Mouse (Mus musculus) hindlimb bud, embryonic 11.5 days (tissue): Measurements from ENCODE around the gene Vmn2r11.
"Not testable (repeated sequence)": the region's sequence is repeated elsewhere in the genome, so short reads cannot be mapped to it uniquely, and the experiment has no call there.

Source experiments
- DNase-seq: peaks from one replicate; pipeline ENCODE4 v3.0.0-alpha.2; 2012; ENCODE audit warnings: low read depth, low spot score; ENCODE audit errors: extremely low spot score

The Vmn2r11 gene

DNA sequence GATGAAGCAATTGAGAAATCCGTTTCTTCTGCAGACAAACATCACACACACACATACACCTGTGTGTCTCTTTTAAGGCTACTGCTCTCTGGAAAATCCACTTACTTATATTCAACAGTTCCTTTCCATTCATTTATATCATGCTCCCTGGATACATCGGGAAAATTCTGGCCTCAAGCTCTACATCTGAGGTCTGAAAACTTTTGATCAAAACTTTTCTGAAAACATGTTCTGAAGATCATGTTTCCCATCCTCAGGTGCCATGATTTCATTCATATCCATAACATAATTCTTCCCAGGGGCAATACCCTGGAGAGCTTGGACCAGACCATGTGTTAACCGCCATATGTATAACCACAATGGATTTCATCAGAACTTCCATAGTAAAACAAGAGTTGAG is at the start of gene Vmn2r11:
TSS of gene Vmn2r11 (minus strand) at position 101 of the 400 bp plus-strand sequence.
- DNase-seq: not testable (repeated sequence)

DNA sequence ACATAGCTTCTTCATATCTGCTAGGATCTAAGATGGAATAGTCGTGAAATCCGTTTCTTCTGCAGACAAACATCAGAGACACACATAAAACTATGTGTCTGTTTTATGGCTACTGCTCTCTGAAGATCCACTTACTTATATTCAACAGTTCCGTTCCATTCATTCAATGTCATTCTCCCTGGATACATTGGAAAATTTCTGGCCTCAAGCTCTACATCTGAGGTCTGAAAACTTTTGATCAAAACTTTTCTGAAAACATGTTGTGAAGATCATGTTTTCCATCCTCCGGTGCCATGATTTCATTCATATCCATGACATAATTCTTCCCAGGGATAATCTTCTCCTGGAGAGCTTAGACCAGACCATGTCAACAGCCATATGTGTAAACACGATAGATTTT is 38.5 kb upstream of the Vmn2r11 start, which contains the start of gene Vmn2r12:
TSS of gene Vmn2r12 (minus strand) at position 101 of the 400 bp plus-strand sequence.
- not testable (repeated sequence) for DNase-seq

DNA sequence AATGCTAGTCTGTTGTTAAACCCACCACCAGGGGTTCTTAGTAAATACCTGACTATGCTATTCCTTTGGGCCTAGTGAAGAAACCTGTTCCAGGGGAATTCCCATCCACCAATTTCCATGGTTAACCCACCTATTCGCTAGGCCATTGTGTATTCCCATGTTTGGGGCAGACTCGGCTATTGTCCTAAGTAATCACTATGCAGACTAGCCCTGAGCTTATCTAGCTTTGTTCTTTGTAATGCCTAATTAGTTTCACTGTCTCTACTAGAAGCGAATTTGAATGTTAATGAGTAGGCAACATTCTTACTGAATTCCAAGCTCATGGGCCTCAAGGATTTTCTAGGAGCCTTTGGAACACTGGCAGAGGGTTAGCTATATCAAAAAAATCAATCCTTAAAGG is 37.1 kb upstream of the Vmn2r11 start:
- not testable (repeated sequence) for DNase-seq

DNA sequence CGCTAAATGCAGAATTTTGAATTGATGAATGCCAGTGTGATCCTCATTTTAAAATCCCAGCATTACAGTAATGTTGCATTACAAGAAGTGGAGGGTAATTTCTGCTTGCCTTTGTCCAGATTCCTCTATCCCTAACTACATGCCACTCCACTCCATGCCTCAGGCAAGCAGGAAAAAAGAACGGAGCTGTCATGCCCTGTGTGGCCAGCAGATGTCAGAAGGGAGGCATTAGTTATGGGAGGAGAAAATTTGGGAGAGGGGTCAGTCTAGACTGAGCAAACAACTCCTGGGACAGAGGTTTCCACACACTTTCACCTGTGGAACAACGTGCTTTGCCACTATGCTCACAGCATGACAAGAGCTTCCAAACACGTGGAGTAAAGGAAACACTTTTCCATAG is 12.6 kb upstream of the Vmn2r11 start:
- not testable (repeated sequence) for DNase-seq

DNA sequence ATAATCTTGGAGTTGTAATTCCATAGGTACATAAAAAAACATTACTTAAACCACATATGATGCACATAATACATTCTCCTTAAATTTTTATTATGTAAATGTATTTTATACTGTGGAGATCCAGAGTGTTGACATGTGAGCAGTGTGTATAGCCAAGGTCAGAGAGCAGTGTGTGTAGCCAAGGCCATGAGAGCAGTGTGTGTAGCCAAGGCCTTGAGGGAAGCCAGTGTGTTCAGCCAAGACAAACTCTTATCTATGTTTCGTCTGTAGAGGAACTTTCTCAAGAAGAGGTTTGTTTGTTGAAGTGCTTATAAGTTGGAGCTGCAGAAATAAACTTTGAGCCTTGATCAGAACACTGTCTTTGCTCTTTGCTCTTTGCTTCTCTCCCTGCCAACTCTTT is 4.1 kb downstream of the Vmn2r11 start:
- DNase-seq: no peak

DNA sequence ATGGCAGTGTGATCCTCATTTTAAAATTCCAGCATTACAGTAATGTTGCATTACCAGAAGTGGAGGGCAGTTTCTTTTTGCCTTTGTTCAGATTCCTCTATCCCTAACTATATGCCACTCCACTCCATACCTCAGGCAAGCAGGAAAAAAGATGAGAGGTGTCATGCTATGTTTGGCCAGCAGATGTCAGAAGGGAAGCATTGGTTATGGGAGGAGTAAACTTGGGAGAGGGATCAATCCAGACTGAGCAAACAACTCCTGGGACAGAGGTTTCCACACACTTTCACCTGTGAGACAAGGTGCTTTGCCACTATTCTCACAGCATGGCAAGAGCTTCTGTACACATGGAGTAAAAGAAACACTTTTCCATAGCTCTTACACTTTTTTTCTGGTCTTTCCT is 26.8 kb downstream of the Vmn2r11 start:
- no peak for DNase-seq

DNA sequence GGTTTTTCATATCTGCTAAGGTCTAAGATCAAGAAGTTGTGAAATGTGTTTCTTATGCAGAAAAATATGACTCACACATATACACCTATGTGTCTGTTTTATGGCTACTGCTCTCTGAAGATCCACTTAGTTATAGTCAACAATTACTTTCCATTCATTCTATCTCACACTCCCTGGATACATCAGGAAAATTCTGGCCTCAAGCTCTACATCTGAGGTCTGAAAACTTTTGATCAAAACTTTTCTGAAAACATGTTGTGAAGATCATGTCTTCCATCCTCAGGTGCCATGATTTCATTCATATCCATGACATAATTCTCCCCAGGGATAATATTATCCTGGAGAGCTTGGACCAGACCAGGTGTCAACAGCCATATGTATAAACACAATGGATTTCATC is 52.9 kb downstream of the Vmn2r11 start, which contains the start of gene Vmn2r10:
TSS of gene Vmn2r10 (minus strand) at position 101 of the 400 bp plus-strand sequence.
- DNase-seq: not testable (repeated sequence)
